Mouse (Mus musculus): ENCODE measurements around the gene Xylb. TPM values are rescaled to one million over a fixed set of nuclear protein-coding genes. Genes with fewer than 3 reads are reported as not detected.

Xylb gene
- 5.7 and 6.2 TPM in 2 replicates for polyA plus RNA-seq (2015; fragmentation: Nextera tagmentation; extraction: Ambion mirVana)

DNA sequence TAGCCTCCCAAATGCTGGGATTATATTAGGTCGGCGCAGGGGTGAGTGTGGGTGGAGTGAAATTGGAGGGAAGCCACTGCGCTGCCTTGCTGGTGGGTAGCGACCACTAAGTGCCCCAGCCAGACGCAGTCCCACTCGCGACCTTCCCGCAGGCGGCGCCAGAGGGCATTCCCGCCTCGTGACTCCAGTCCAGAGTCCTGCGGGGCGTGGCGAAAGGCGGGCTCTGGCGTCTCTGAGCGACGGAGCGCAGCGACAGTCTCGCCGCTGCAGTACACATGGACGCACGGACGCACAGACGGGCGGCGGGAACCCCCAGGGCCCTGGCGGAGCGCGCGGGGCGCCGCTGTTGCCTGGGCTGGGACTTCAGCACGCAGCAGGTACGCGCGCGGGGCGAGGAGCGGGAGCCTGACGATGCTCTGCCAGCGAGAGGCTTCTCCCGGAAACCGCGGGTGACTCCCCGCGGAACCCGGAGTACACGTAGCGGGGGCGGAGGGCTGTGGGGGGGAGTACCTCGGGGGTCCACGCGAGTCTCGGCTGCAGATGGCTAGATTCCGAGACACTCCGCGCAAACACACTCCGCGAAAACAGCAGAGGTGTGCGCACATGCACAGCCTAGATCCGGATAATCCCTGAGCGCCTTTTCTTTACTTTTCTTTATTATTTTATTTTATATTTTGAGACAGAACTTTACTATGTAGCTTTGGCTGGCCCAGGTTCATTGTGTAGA, at the start of gene Xylb:
Gene Xylb, plus strand, starts transcription at position 51 of the 727 bp plus-strand sequence.
- H3K4me1 ChIP-seq = peaks cover 8% of the 10 kb centered on the region; the same call in 1 of the 2 replicates
- no peaks in the 10 kb centered on the region for H3K27me3 ChIP-seq
- H3K27ac ChIP-seq = no peak within 1 kb of the TSS
- 2% methylated on average over 65 of the region's 65 CpGs for WGBS
- peak within 1 kb of the TSS; percentile 89 for H3K4me2 ChIP-seq
- peak within 1 kb of the TSS; percentile 71 for H3K4me3 ChIP-seq
- no peaks in the 10 kb centered on the region for H3K36me3 ChIP-seq (ENCODE audit: poor library complexity, severe bottlenecking)
- ATAC-seq = peak; percentile 90
- peak within 1 kb of the TSS; percentile 76 for H3K9ac ChIP-seq
- H3K9me3 ChIP-seq (replicated peaks) = no peaks in the 10 kb centered on the region

DNA sequence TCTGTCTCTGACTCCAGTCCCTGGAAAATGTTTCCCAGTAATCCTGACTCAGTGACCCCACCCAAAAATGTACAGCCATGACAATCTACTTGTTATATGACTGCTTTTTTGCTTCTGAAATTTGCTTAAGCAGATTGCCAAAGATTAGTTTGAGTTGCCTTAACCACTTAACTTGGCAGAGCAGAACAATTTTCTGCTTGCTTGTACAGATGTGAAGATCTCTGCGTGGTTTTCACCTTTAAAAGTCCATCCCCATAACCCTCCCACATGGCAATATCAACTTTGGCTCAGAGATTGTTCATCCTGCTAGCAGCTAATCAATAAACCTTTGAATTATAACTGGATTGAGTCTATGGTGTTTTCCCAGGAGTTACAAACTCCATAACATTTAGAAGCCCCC, 48.1 kb upstream of the Xylb start:
- H3K9ac ChIP-seq = no peak overlapping the region
- no peaks in the 10 kb centered on the region for H3K27me3 ChIP-seq
- no peaks in the 10 kb centered on the region; the same call in 1 of the 2 replicates for H3K4me1 ChIP-seq
- H3K4me3 ChIP-seq = no peak overlapping the region
- ATAC-seq = no peak
- no peak overlapping the region for H3K4me2 ChIP-seq
- H3K36me3 ChIP-seq (ENCODE audit: poor library complexity, severe bottlenecking) = no peaks in the 10 kb centered on the region
- H3K9me3 ChIP-seq (replicated peaks) = no peaks in the 10 kb centered on the region
- 94% methylated on average over 1 of the region's 1 CpGs for WGBS
- no peak overlapping the region for H3K27ac ChIP-seq

DNA sequence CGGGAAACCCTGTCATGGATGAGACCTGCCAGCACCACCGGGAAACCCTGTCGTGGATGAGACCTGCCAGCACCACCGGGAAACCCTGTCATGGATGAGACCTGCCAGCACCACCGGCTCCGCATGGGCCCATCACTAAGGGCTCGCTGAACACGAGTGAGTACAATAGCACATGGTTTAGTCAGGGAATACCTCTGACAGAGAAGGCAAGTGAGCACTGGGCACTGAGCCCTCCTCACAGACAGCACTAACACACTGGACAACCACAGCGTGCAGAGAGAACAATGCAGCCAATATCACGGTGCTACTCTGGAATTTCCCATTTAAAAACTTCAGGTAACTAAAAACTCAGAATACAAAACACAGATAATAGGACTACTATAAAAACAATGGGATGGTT, 44.1 kb upstream of the Xylb start:
- H3K4me2 ChIP-seq = no peak overlapping the region
- no peaks in the 10 kb centered on the region for H3K9me3 ChIP-seq (replicated peaks)
- H3K27ac ChIP-seq = no peak overlapping the region
- H3K27me3 ChIP-seq = no peaks in the 10 kb centered on the region
- 91% methylated on average over 10 of the region's 10 CpGs for WGBS
- H3K36me3 ChIP-seq (ENCODE audit: poor library complexity, severe bottlenecking) = no peaks in the 10 kb centered on the region
- no peak overlapping the region for H3K9ac ChIP-seq
- no peak overlapping the region for H3K4me3 ChIP-seq
- no peak for ATAC-seq
- H3K4me1 ChIP-seq = peaks cover 5% of the 10 kb centered on the region; the same call in 1 of the 2 replicates

DNA sequence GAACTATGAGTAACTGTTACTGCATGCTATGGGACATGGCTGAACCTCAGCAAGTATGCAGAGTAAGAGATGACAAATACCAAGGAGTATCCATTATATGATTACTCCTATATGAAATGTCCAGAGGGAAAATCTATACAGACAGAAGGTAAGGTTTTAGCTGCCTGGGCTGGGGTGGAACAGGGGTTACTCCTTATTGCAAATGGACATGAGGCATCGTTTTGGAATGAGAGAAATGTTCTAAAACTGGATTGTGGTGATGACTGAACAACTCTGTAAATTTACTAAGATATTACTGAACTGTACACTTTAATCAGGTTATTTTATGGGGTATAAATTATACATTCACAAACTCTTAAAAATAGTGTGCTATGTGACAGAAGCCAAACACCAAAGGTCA, 38.3 kb upstream of the Xylb start:
- Histone ChIP-seq H3K9me3 (replicated peaks) (no peaks in the 10 kb centered on the region), H3K4me3 (no peak overlapping the region), H3K4me1 (peaks cover 34% of the 10 kb centered on the region), H3K36me3 (ENCODE audit: poor library complexity, severe bottlenecking) (no peaks in the 10 kb centered on the region), H3K27me3 (no peaks in the 10 kb centered on the region), H3K4me2 (no peak overlapping the region), H3K9ac (no peak overlapping the region), H3K27ac (no peak overlapping the region)
- no peak for ATAC-seq
- 92% methylated on average over 1 of the region's 1 CpGs for WGBS

DNA sequence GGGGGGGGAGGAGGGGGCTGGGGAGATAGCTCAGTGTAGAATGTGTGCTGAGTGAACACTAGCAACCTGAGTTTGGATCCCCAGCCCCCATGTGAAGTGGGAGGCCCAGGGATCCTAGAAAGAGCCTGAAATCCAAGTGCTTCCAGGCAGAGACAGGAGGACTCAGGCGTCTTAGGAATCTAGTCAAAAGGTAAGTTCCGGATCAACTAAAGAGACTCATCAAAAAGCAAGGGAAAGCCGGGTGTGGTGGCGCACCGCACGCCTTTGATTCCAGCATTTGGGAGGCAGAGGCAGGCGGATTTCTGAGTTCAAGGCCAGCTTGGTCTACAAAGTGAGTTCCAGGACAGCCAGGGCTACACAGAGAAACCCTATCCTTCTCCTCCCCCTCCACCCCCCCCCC, 36.7 kb upstream of the Xylb start:
- WGBS = 77% methylated on average over 7 of the region's 7 CpGs
- no peak for ATAC-seq
- no peaks in the 10 kb centered on the region for H3K36me3 ChIP-seq (ENCODE audit: poor library complexity, severe bottlenecking)
- H3K4me2 ChIP-seq = peak overlapping the region; percentile 99
- peak overlapping the region; percentile 94; the same call in 1 of the 2 replicates for H3K4me3 ChIP-seq
- no peaks in the 10 kb centered on the region for H3K9me3 ChIP-seq (replicated peaks)
- peak overlapping the region; percentile 90; the same call in 1 of the 2 replicates for H3K9ac ChIP-seq
- H3K27ac ChIP-seq = no peak overlapping the region
- no peaks in the 10 kb centered on the region for H3K27me3 ChIP-seq
- H3K4me1 ChIP-seq = peaks cover 31% of the 10 kb centered on the region

DNA sequence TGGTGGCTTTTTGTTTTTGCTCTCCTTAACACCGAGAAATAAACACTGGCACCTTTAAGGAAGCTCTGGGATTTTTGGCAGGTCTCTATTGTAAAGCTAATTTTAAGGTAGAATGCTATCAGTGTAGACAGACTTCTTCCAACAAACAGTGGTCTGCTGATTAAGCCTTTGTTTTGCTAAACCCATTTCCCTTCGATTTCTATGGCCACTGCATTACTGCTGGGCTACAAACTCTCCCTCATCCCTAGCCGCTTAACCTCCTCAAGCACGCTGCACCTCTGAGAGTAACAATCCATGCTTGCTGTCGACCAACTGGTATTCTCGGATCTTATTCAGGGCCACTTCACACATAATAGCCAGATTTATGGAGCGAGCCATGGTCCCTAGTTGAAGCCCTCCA, 36.2 kb upstream of the Xylb start:
- H3K27me3 ChIP-seq = no peaks in the 10 kb centered on the region
- peak overlapping the region; percentile 94 for H3K4me3 ChIP-seq
- H3K9ac ChIP-seq = peak overlapping the region; percentile 90
- 6% methylated on average over 7 of the region's 7 CpGs for WGBS
- H3K4me2 ChIP-seq = peak overlapping the region; percentile 99
- peaks cover 29% of the 10 kb centered on the region for H3K4me1 ChIP-seq
- no peak overlapping the region for H3K27ac ChIP-seq
- H3K9me3 ChIP-seq (replicated peaks) = no peaks in the 10 kb centered on the region
- no peaks in the 10 kb centered on the region for H3K36me3 ChIP-seq (ENCODE audit: poor library complexity, severe bottlenecking)
- no peak for ATAC-seq

DNA sequence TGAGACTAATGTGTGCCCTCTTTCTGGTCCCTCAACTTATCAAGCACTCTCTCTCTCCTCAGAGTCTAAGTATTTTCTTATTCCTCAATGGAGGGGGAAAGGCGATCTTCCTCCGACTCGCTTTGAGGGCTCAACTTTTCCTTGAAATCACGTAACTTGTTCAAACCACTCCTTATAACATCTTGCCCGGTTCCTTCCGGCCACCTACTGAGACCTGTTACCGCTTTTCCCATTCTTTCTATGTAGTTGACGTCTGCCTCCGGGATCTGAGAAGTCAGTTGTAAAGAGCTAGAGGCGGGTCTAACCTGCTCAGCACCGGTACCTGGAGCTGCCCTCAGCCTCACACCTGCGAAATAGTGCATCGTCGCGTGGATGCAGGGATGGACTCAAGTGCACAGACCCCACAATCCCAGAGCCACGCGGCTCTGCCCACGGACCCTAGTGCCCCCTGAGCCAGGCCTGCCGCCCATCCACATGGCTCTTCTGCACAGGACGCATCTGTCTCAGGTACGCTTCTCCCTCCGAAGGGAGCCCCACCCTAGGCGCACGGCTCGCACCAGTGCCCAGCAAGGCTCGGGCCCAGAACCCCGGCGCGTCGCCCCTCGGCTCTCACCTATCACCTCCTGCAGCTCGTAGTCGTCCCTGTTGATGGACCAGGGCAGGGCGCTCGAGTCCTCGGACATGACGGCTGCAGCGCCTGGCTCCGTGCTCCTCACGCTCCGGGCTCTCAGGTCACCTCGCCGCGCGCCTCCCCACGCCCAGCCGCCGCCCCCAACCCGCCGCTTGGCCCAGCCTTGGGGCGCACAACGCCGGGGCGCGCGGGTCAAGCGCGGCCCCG, 35.6 kb upstream of the Xylb start:
- Histone ChIP-seq H3K27me3 (no peaks in the 10 kb centered on the region), H3K4me2 (peak overlapping the region; percentile 99), H3K9ac (peak overlapping the region; percentile 90), H3K4me1 (peaks cover 29% of the 10 kb centered on the region), H3K27ac (peak overlapping the region; percentile 90), H3K36me3 (ENCODE audit: poor library complexity, severe bottlenecking) (no peaks in the 10 kb centered on the region), H3K4me3 (peak overlapping the region; percentile 94), H3K9me3 (replicated peaks) (no peaks in the 10 kb centered on the region)
- WGBS = under 1% methylated on average over 59 of the region's 59 CpGs
- peak; percentile 48 for ATAC-seq

DNA sequence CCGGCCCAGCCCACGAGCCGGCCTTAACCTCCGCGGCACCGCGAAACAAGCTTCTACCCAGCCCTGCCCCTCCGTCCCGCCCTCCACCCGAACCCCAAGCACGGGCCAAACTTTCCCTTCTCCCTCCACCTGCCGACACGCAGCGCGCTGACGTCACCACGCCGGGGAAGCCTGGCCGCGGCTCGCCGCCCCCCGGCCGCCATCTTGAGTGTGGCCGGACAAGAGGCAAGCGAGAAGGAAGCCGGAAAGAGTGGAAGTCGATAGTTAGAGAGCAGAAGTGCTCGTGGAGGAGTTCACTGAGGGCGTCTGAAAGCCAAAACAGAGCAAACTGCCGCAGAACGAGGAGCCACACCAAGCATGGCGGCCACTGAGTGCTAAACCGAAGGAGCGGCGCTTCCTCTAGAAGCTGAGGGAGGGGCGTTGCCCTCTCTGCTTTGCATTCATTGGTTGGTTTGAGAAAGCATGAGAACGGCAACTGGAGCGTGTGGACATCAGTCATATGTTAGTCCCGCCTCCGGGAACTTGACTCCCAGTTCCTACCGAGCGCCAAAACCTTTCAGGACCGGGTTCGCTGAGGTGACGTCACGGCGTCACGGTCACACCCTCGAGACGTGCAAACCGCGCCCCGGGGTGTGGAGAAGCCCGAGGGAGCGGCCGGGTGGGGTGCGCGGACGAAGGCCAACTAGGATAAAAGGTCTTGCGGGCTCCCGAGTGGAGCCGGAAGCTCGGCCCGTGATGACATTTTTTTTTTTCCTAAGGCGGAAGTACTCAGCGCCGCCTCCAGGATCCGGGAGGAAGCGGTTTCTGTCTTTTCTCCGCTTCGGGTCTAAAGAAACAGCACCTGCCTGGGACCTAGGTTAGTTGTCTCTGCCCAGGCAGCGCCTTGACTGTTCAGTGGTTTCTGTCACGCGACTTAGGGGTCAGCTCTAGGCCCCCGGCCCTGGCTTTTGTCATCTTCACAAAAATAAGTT, 34.6 kb upstream of the Xylb start, which contains the start of gene Oxsr1:
Gene Oxsr1, minus strand, starts transcription at position 139 of the 971 bp plus-strand sequence.
- no peaks in the 10 kb centered on the region for H3K9me3 ChIP-seq (replicated peaks)
- H3K36me3 ChIP-seq (ENCODE audit: poor library complexity, severe bottlenecking) = no peaks in the 10 kb centered on the region
- H3K4me1 ChIP-seq = peaks cover 29% of the 10 kb centered on the region
- peak within 1 kb of the TSS; percentile 90 for H3K27ac ChIP-seq
- H3K4me2 ChIP-seq = peak within 1 kb of the TSS; percentile 99
- peak; percentile 98 for ATAC-seq
- peak within 1 kb of the TSS; percentile 94 for H3K4me3 ChIP-seq
- under 1% methylated on average over 74 of the region's 76 CpGs for WGBS
- no peaks in the 10 kb centered on the region for H3K27me3 ChIP-seq
- H3K9ac ChIP-seq = peak within 1 kb of the TSS; percentile 90

DNA sequence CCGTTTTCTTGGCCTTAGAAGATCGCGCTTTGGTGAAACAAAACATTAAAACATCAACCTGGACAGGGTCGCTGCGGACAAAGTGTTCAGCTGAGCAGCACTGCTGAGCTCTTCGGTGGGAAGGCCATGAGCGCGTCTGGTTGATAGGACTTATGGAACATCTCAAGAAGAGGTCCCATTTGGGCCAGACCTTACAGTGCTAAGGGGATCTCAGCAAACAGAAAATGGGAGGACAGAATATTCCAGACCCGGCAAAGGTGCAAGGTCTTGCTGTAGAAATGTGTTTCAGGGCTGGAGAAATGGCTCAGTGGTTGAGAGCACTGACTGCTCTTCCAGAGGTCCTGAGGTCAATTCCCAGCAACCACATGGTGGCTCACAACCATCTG, 33.9 kb upstream of the Xylb start:
- ATAC-seq = no peak
- H3K27me3 ChIP-seq = no peaks in the 10 kb centered on the region
- 6% methylated on average over 9 of the region's 9 CpGs for WGBS
- H3K4me1 ChIP-seq = peaks cover 29% of the 10 kb centered on the region
- peak overlapping the region; percentile 90 for H3K27ac ChIP-seq
- peak overlapping the region; percentile 99 for H3K4me2 ChIP-seq
- H3K9me3 ChIP-seq (replicated peaks) = no peaks in the 10 kb centered on the region
- peak overlapping the region; percentile 94 for H3K4me3 ChIP-seq
- peak overlapping the region; percentile 90 for H3K9ac ChIP-seq
- no peaks in the 10 kb centered on the region for H3K36me3 ChIP-seq (ENCODE audit: poor library complexity, severe bottlenecking)

DNA sequence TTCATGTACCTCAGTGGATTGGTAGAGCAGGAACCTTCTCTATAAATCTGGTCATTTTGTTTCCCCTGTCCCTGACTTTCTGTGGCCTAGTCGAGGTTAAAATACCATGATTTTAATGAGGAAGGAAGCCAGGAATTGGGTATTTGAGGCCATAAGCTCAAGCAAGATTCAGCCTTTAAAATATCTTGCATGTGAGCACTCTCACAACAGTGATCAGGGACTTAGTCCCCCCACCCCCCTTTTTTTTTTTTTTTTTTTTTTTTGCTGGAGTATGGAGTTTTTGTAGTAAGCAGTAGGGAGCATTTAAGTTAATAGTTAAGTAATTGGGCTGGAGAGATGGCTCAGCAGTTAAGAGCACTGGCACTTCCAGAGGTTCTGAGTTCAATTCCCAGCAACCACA, 33.1 kb upstream of the Xylb start:
- no peak overlapping the region for H3K4me2 ChIP-seq
- H3K27me3 ChIP-seq = no peaks in the 10 kb centered on the region
- no peaks in the 10 kb centered on the region for H3K9me3 ChIP-seq (replicated peaks)
- H3K36me3 ChIP-seq (ENCODE audit: poor library complexity, severe bottlenecking) = no peaks in the 10 kb centered on the region
- 89% methylated on average over 1 of the region's 1 CpGs for WGBS
- no peak overlapping the region for H3K9ac ChIP-seq
- H3K4me1 ChIP-seq = peaks cover 29% of the 10 kb centered on the region
- no peak for ATAC-seq
- H3K27ac ChIP-seq = no peak overlapping the region
- H3K4me3 ChIP-seq = no peak overlapping the region

DNA sequence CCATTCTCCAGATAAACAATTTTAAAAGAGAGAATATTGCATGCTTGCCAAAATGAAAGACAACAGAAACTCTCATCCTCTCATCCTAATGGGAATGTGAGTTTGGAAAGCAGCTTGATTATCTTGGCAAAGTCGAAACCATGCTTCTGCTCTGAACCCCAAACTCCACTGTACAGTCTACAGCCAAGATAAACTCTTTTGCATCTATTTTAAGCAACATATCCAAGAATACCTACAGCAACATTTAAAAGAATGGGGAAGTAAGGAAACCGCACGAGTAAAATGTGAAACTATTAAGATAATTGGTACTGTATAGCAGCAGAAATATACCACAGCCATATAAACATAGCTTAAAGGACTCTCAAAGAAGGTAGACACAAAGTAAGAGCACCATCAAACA, 28.7 kb upstream of the Xylb start:
- no peak overlapping the region for H3K9ac ChIP-seq
- H3K4me1 ChIP-seq = peaks cover 2% of the 10 kb centered on the region; the same call in 1 of the 2 replicates
- no peak overlapping the region for H3K4me3 ChIP-seq
- no peaks in the 10 kb centered on the region for H3K9me3 ChIP-seq (replicated peaks)
- H3K36me3 ChIP-seq (ENCODE audit: poor library complexity, severe bottlenecking) = no peaks in the 10 kb centered on the region
- no peaks in the 10 kb centered on the region for H3K27me3 ChIP-seq
- H3K4me2 ChIP-seq = no peak overlapping the region
- no peak for ATAC-seq
- no peak overlapping the region for H3K27ac ChIP-seq
- WGBS = 85% methylated on average over 3 of the region's 3 CpGs
